Mouse (Mus musculus) olfactory bulb, adult 2 months (tissue): ENCODE results near the gene Szrd1.
A peak's percentile ranks its signal among the peaks of the same experiment; 100 is the strongest.

Source experiments
- CTCF ChIP-seq: fragments of 200-500 bp; IDR thresholded peaks from 2 replicates; pipeline ENCODE4 v1.5.1; 2012; ENCODE audit warnings: low read depth, mild to moderate bottlenecking, low read length, moderate library complexity; ENCODE audit not compliant: insufficient read depth
- POLR2A ChIP-seq: fragments of 200-500 bp; IDR thresholded peaks from 2 replicates; pipeline ENCODE4 v1.6.1; 2012; ENCODE audit warnings: mild to moderate bottlenecking, low read depth, low read length, moderate library complexity; ENCODE audit not compliant: insufficient read depth

GRCm38 (mm10) chr4:141120700-141121099 lies 18.9 kb downstream of the Szrd1 start:
- TF ChIP-seq POLR2A (no peak), CTCF (peak; percentile 66)
